Mouse (Mus musculus) forebrain, embryonic 16.5 days (tissue): ENCODE results near the gene Gm960. TPM values are rescaled to one million over a fixed set of nuclear protein-coding genes. Genes with fewer than 3 reads are reported as not detected.
A peak's percentile ranks its signal among the peaks of the same experiment; 100 is the strongest.

Experiments used
- ATAC-seq: fragments of 200-750 bp; cut with Nextera tagmentation; 2 replicates; pipeline ENCODE4 v1.8.0; 2017; ENCODE audit warnings: mild to moderate bottlenecking, moderate library complexity
- H3K27ac ChIP-seq: fragments of 300-500 bp; sonication (generic); 2 replicates; pipeline ENCODE4 v1.5.1; 2014; ENCODE audit warnings: low read length, control low read depth
- H3K27me3 ChIP-seq: fragments of 300-500 bp; sonication (generic); replicated peaks from 2 replicates; pipeline ENCODE4 v1.6.1; 2014; ENCODE audit warnings: low read length; ENCODE audit not compliant: control insufficient read depth, insufficient read depth
- H3K36me3 ChIP-seq: fragments of 300-500 bp; sonication (generic); 2 replicates; pipeline ENCODE4 v1.6.1; 2014; ENCODE audit not compliant: control insufficient read depth, insufficient read depth
- H3K4me1 ChIP-seq: fragments of 300-500 bp; sonication (generic); replicated peaks from 2 replicates; pipeline ENCODE4 v1.6.1; 2014; ENCODE audit warnings: low read length; ENCODE audit not compliant: control insufficient read depth, insufficient read depth
- H3K4me2 ChIP-seq: fragments of 300-500 bp; sonication (generic); 2 replicates; pipeline ENCODE4 v1.6.1; 2014; ENCODE audit warnings: mild to moderate bottlenecking, low read length, control low read depth
- H3K4me3 ChIP-seq: fragments of 300-500 bp; sonication (generic); replicated peaks from 2 replicates; pipeline ENCODE4 v1.5.1; 2014; ENCODE audit warnings: mild to moderate bottlenecking, low read length, control low read depth
- H3K9ac ChIP-seq: fragments of 300-500 bp; sonication (generic); replicated peaks from 2 replicates; pipeline ENCODE4 v1.6.1; 2014; ENCODE audit warnings: low read depth, low read length, control low read depth
- H3K9me3 ChIP-seq: fragments of 300-500 bp; sonication (generic); 2 replicates; pipeline ENCODE4 v1.6.1; 2016; ENCODE audit warnings: low read length; ENCODE audit not compliant: control insufficient read depth
- WGBS: fragments of 180-500 bp; shearing (Covaris S2); extraction: QIAGEN DNeasy Blood & Tissue Kit; methylation state at CpG from one replicate; pipeline ENCODE4 v1.1.7; 2014; 5-methylcytosine and 5-hydroxymethylcytosine counted together
- polyA plus RNA-seq: library from polyadenylated mRNA; unstranded; fragments of >200 nt; fragmentation: Nextera tagmentation; extraction: Ambion mirVana; gene quantifications from 2 replicates; pipeline ENCODE4 v1.2.1, GENCODE M21; 2015

Gene Gm960
- polyA plus RNA-seq, 1 experiment from 2014 or later, result 8.9 TPM

GRCm38 (mm10) chr19:4620721-4621120, 77.7 kb downstream of the Gm960 start:
- H3K27ac ChIP-seq, result no peak overlapping the region
- H3K4me3 ChIP-seq, result no peak overlapping the region
- no peaks in the 10 kb centered on the region for H3K9me3 ChIP-seq
- peaks cover 16% of the 10 kb centered on the region for H3K4me1 ChIP-seq
- H3K36me3 ChIP-seq, result peaks cover 3% of the 10 kb centered on the region; the same call in 1 of the 2 replicates
- no peaks in the 10 kb centered on the region for H3K27me3 ChIP-seq
- H3K9ac ChIP-seq, result no peak overlapping the region
- no peak overlapping the region for H3K4me2 ChIP-seq
- 88% methylated on average over 7 of the region's 7 CpGs for WGBS
- ATAC-seq, result no peak

GRCm38 (mm10) chr19:4619461-4619860, 79.0 kb downstream of the Gm960 start:
- H3K27ac ChIP-seq, result no peak overlapping the region
- no peak overlapping the region for H3K4me3 ChIP-seq
- no peak for ATAC-seq
- H3K27me3 ChIP-seq, result no peaks in the 10 kb centered on the region
- H3K4me1 ChIP-seq, result peaks cover 13% of the 10 kb centered on the region
- no peaks in the 10 kb centered on the region for H3K9me3 ChIP-seq
- WGBS, result 76% methylated on average over 10 of the region's 10 CpGs
- H3K4me2 ChIP-seq, result no peak overlapping the region
- H3K9ac ChIP-seq, result no peak overlapping the region
- peaks cover 3% of the 10 kb centered on the region; the same call in 1 of the 2 replicates for H3K36me3 ChIP-seq

GRCm38 (mm10) chr19:4618183-4618582, 80.3 kb downstream of the Gm960 start:
- no peak overlapping the region for H3K27ac ChIP-seq
- no peak overlapping the region for H3K4me3 ChIP-seq
- 24% methylated on average over 18 of the region's 18 CpGs for WGBS
- H3K9me3 ChIP-seq, result no peaks in the 10 kb centered on the region
- H3K9ac ChIP-seq, result no peak overlapping the region
- H3K36me3 ChIP-seq, result peaks cover 5% of the 10 kb centered on the region; the same call in 1 of the 2 replicates
- no peaks in the 10 kb centered on the region for H3K27me3 ChIP-seq
- H3K4me1 ChIP-seq, result peaks cover 22% of the 10 kb centered on the region
- no peak overlapping the region for H3K4me2 ChIP-seq
- no peak for ATAC-seq

GRCm38 (mm10) chr19:4616546-4616945, 81.9 kb downstream of the Gm960 start:
- Histone ChIP-seq H3K9ac (no peak overlapping the region), H3K4me1 (peaks cover 32% of the 10 kb centered on the region), H3K27me3 (no peaks in the 10 kb centered on the region), H3K9me3 (no peaks in the 10 kb centered on the region), H3K4me2 (no peak overlapping the region), H3K27ac (no peak overlapping the region), H3K36me3 (peaks cover 8% of the 10 kb centered on the region; the same call in 1 of the 2 replicates), H3K4me3 (no peak overlapping the region)
- 44% methylated on average over 4 of the region's 4 CpGs for WGBS
- no peak for ATAC-seq

GRCm38 (mm10) chr19:4615151-4616093, 83.0 kb downstream of the Gm960 start, which contains the start of gene Lrfn4:
Gene Lrfn4, minus strand, starts transcription at chr19:4615667.
- under 1% methylated on average over 70 of the region's 87 CpGs for WGBS

GRCm38 (mm10) chr19:4614305-4615150, 83.9 kb downstream of the Gm960 start:
- ATAC-seq, result peak; percentile 0; the same call in 1 of the 2 replicates
- peak overlapping the region; percentile 93 for H3K27ac ChIP-seq
- H3K36me3 ChIP-seq, result peaks cover 5% of the 10 kb centered on the region; the same call in 1 of the 2 replicates
- 20% methylated on average over 35 of the region's 49 CpGs for WGBS
- H3K4me2 ChIP-seq, result peak overlapping the region; percentile 93
- no peaks in the 10 kb centered on the region for H3K27me3 ChIP-seq
- H3K4me1 ChIP-seq, result peaks cover 32% of the 10 kb centered on the region
- no peaks in the 10 kb centered on the region for H3K9me3 ChIP-seq
- H3K9ac ChIP-seq, result peak overlapping the region; percentile 99
- H3K4me3 ChIP-seq, result peak overlapping the region; percentile 82

More at GRCm38 (mm10) chr19:4615151-4616093, 83.0 kb downstream of the Gm960 start, which contains the start of gene Lrfn4:
- H3K4me1 ChIP-seq, result peaks cover 32% of the 10 kb centered on the region
- peak within 1 kb of the TSS; percentile 82 for H3K4me3 ChIP-seq
- peaks cover 7% of the 10 kb centered on the region; the same call in 1 of the 2 replicates for H3K36me3 ChIP-seq
- peak within 1 kb of the TSS; percentile 93 for H3K4me2 ChIP-seq
- no peaks in the 10 kb centered on the region for H3K9me3 ChIP-seq
- peak; percentile 96 for ATAC-seq
- H3K27ac ChIP-seq, result peak within 1 kb of the TSS; percentile 93
- no peaks in the 10 kb centered on the region for H3K27me3 ChIP-seq
- H3K9ac ChIP-seq, result peak within 1 kb of the TSS; percentile 99

GRCm38 (mm10) chr19:4613464-4614304, 84.8 kb downstream of the Gm960 start:
- Histone ChIP-seq H3K36me3 (peaks cover 5% of the 10 kb centered on the region; the same call in 1 of the 2 replicates), H3K4me1 (peaks cover 32% of the 10 kb centered on the region), H3K4me2 (peak overlapping the region; percentile 93), H3K27ac (no peak overlapping the region), H3K9ac (no peak overlapping the region), H3K27me3 (no peaks in the 10 kb centered on the region), H3K9me3 (no peaks in the 10 kb centered on the region), H3K4me3 (peak overlapping the region; percentile 82)
- 91% methylated on average over 33 of the region's 33 CpGs for WGBS
- no peak for ATAC-seq

GRCm38 (mm10) chr19:4612181-4612961, 86.1 kb downstream of the Gm960 start:
- H3K4me1 ChIP-seq, result peaks cover 32% of the 10 kb centered on the region
- no peak overlapping the region for H3K9ac ChIP-seq
- 88% methylated on average over 19 of the region's 19 CpGs for WGBS
- H3K27me3 ChIP-seq, result no peaks in the 10 kb centered on the region
- no peak for ATAC-seq
- no peak overlapping the region for H3K27ac ChIP-seq
- no peak overlapping the region for H3K4me2 ChIP-seq
- no peak overlapping the region for H3K4me3 ChIP-seq
- peaks cover 5% of the 10 kb centered on the region; the same call in 1 of the 2 replicates for H3K36me3 ChIP-seq
- no peaks in the 10 kb centered on the region for H3K9me3 ChIP-seq
